Mouse (Mus musculus) neural tube, embryonic 12.5 days (tissue): Measurements from ENCODE around the gene Cacna2d2. TPM values are rescaled to one million over a fixed set of nuclear protein-coding genes. Genes with fewer than 3 reads are reported as not detected.

ENCODE experiments used
- ATAC-seq: fragments of 200-750 bp; cut with Nextera tagmentation; 2 replicates; pipeline ENCODE4 v1.8.0; 2017; ENCODE audit warnings: low read depth, mild to moderate bottlenecking, moderate TSS enrichment, moderate library complexity; ENCODE audit not compliant: low FRiP score
- H3K27ac ChIP-seq: fragments of 300-500 bp; sonication (generic); 2 replicates; pipeline ENCODE4 v1.5.1; 2016
- H3K27me3 ChIP-seq: fragments of 300-500 bp; sonication (generic); replicated peaks from 2 replicates; pipeline ENCODE4 v1.6.1; 2016; ENCODE audit warnings: mild to moderate bottlenecking
- H3K36me3 ChIP-seq: fragments of 300-500 bp; sonication (generic); 2 replicates; pipeline ENCODE4 v1.6.1; 2016; ENCODE audit warnings: mild to moderate bottlenecking
- H3K4me1 ChIP-seq: fragments of 300-500 bp; sonication (generic); 2 replicates; pipeline ENCODE4 v1.6.1; 2016
- H3K4me2 ChIP-seq: fragments of 300-500 bp; sonication (generic); replicated peaks from 2 replicates; pipeline ENCODE4 v1.6.1; 2016; ENCODE audit warnings: mild to moderate bottlenecking
- H3K4me3 ChIP-seq: fragments of 300-500 bp; sonication (generic); 2 replicates; pipeline ENCODE4 v1.5.1; 2016
- H3K9ac ChIP-seq: fragments of 300-500 bp; sonication (generic); 2 replicates; pipeline ENCODE4 v1.6.1; 2016; ENCODE audit warnings: mild to moderate bottlenecking
- H3K9me3 ChIP-seq: fragments of 300-500 bp; sonication (generic); 2 replicates; pipeline ENCODE4 v1.6.1; 2016; ENCODE audit warnings: mild to moderate bottlenecking
- WGBS: fragments of 180-500 bp; shearing (Covaris S2); methylation state at CpG from one replicate; pipeline ENCODE4 v1.1.7; 2016; 5-methylcytosine and 5-hydroxymethylcytosine counted together
- polyA plus RNA-seq: library from polyadenylated mRNA; unstranded; fragments of >200 nt; fragmentation: Nextera tagmentation; extraction: Ambion mirVana; gene quantifications from 2 replicates; pipeline ENCODE4 v1.2.1, GENCODE M21; 2016

The Cacna2d2 gene
- polyA plus RNA-seq, 1 experiment from 2014 or later = 5.4 TPM

- H3K9me3 ChIP-seq = no peaks in the 10 kb centered on the region
- H3K4me1 ChIP-seq = peaks cover 37% of the 10 kb centered on the region
- no peak within 1 kb of the TSS for H3K4me3 ChIP-seq
- peak; percentile 57 for ATAC-seq
- peaks cover 37% of the 10 kb centered on the region for H3K27me3 ChIP-seq
- peaks cover 21% of the 10 kb centered on the region for H3K36me3 ChIP-seq
- peak within 1 kb of the TSS; percentile 54 for H3K4me2 ChIP-seq
- no peak within 1 kb of the TSS for H3K27ac ChIP-seq
- WGBS = 4% methylated on average over 20 of the region's 20 CpGs
- H3K9ac ChIP-seq = 0 out of 2 replicates have a peak within 1 kb of the TSS, but pooled peaks have one; percentile 13
Measured at GRCm38 (mm10) chr9:107547026-107547425, 147.6 kb downstream of the Cacna2d2 start, which contains the start of gene Zmynd10. Gene Zmynd10 (plus strand): TSS chr9:107547298.

GRCm38 (mm10) chr9:107547957-107548356, 148.5 kb downstream of the Cacna2d2 start:
- Histone ChIP-seq H3K27ac (no peak overlapping the region), H3K36me3 (peaks cover 21% of the 10 kb centered on the region), H3K4me1 (peaks cover 33% of the 10 kb centered on the region), H3K27me3 (peaks cover 46% of the 10 kb centered on the region), H3K4me3 (no peak overlapping the region), H3K9ac (no peak overlapping the region), H3K9me3 (no peaks in the 10 kb centered on the region), H3K4me2 (no peak overlapping the region)
- 84% methylated on average over 5 of the region's 5 CpGs for WGBS
- ATAC-seq = no peak

- no peak for ATAC-seq
- Histone ChIP-seq H3K4me1 (peaks cover 40% of the 10 kb centered on the region), H3K27me3 (peaks cover 48% of the 10 kb centered on the region), H3K36me3 (peaks cover 15% of the 10 kb centered on the region), H3K27ac (no peak overlapping the region), H3K4me2 (no peak overlapping the region), H3K9me3 (no peaks in the 10 kb centered on the region), H3K4me3 (no peak overlapping the region), H3K9ac (no peak overlapping the region)
- WGBS = 91% methylated on average over 10 of the region's 10 CpGs
Measured at GRCm38 (mm10) chr9:107548820-107549219, 149.4 kb downstream of the Cacna2d2 start.

- Histone ChIP-seq H3K9ac (no peak overlapping the region), H3K36me3 (peaks cover 8% of the 10 kb centered on the region), H3K4me1 (peaks cover 43% of the 10 kb centered on the region), H3K4me2 (no peak overlapping the region), H3K27ac (no peak overlapping the region), H3K27me3 (peaks cover 48% of the 10 kb centered on the region), H3K9me3 (no peaks in the 10 kb centered on the region), H3K4me3 (no peak overlapping the region)
- 91% methylated on average over 20 of the region's 20 CpGs for WGBS
- ATAC-seq = no peak
Measured at GRCm38 (mm10) chr9:107549297-107550074, 150.1 kb downstream of the Cacna2d2 start.

DNA sequence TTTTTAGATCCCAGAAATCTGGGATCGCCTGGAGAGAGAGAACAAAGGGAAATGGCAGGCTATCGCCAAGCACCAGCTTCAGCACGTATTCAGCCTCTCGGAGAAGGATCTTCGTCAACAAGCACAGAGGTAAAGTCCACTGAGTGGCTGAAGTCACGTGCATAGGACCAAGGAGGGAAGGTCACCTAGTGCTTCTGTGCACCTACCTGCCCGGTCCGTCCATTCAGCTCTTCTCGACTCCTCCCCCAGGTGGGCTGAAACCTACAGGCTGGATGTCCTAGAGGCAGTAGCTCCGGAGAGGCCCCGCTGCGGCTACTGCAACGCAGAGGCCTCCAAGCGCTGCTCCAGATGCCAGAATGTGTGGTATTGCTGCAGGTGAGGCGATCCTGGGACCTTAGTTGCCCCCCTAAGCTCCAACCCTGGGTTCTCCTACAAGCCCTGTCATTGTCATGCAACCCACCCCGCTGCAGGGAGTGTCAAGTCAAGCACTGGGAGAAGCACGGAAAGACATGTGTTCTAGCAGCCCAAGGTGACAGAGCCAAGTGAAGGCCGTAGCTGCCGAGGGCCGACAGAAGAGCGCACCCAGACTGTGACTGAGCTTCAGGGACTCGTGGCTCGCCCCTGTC, 151.2 kb downstream of the Cacna2d2 start:
- 23% methylated on average over 23 of the region's 23 CpGs for WGBS
- Histone ChIP-seq H3K4me3 (no peak overlapping the region; the same call in 1 of the 2 replicates), H3K27ac (no peak overlapping the region), H3K9me3 (no peaks in the 10 kb centered on the region), H3K4me2 (peak overlapping the region; percentile 73), H3K9ac (no peak overlapping the region), H3K4me1 (peaks cover 48% of the 10 kb centered on the region), H3K27me3 (peaks cover 48% of the 10 kb centered on the region), H3K36me3 (no peaks in the 10 kb centered on the region)
- no peak for ATAC-seq

GRCm38 (mm10) chr9:107551117-107551889, 151.9 kb downstream of the Cacna2d2 start, which contains the start of gene Rassf1:
Gene Rassf1 (plus strand): TSS chr9:107551555.
- H3K27me3 ChIP-seq = peaks cover 48% of the 10 kb centered on the region
- no peaks in the 10 kb centered on the region for H3K9me3 ChIP-seq
- H3K36me3 ChIP-seq = no peaks in the 10 kb centered on the region
- peak within 1 kb of the TSS; percentile 55 for H3K9ac ChIP-seq
- peak within 1 kb of the TSS; percentile 73 for H3K4me2 ChIP-seq
- H3K27ac ChIP-seq = no peak within 1 kb of the TSS
- under 1% methylated on average over 62 of the region's 63 CpGs for WGBS
- peaks cover 55% of the 10 kb centered on the region for H3K4me1 ChIP-seq
- H3K4me3 ChIP-seq = peak within 1 kb of the TSS; percentile 35
- ATAC-seq = no peak

DNA sequence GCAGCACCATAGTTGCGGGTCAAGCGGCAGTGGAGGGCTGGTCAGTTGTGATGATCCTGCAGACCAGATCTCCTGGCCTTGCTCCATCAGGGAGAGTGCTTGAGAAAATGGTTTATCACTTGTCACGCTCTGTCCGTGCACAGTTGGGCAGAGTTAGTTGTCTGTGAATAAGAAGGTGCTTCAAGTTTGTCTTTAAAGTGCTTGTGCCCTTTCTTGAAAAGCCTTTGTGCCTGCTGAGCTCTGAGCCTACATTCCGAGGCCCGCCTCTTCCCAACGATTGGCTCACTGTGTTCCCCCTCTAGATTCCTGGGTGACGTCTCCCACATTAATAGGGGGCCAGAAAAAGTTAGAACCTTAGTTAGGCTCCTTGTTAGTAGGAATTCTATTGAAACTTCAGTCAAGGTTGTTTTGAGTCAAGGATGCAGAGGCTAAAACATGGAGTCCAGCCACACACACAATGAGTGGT, 152.5 kb downstream of the Cacna2d2 start:
- peak overlapping the region; percentile 55 for H3K9ac ChIP-seq
- no peak overlapping the region for H3K27ac ChIP-seq
- WGBS = 4% methylated on average over 8 of the region's 8 CpGs
- peaks cover 48% of the 10 kb centered on the region for H3K27me3 ChIP-seq
- peaks cover 4% of the 10 kb centered on the region; the same call in 1 of the 2 replicates for H3K36me3 ChIP-seq
- no peaks in the 10 kb centered on the region for H3K9me3 ChIP-seq
- no peak for ATAC-seq
- peaks cover 54% of the 10 kb centered on the region for H3K4me1 ChIP-seq
- H3K4me2 ChIP-seq = peak overlapping the region; percentile 73
- H3K4me3 ChIP-seq = peak overlapping the region; percentile 35; the same call in 1 of the 2 replicates

DNA sequence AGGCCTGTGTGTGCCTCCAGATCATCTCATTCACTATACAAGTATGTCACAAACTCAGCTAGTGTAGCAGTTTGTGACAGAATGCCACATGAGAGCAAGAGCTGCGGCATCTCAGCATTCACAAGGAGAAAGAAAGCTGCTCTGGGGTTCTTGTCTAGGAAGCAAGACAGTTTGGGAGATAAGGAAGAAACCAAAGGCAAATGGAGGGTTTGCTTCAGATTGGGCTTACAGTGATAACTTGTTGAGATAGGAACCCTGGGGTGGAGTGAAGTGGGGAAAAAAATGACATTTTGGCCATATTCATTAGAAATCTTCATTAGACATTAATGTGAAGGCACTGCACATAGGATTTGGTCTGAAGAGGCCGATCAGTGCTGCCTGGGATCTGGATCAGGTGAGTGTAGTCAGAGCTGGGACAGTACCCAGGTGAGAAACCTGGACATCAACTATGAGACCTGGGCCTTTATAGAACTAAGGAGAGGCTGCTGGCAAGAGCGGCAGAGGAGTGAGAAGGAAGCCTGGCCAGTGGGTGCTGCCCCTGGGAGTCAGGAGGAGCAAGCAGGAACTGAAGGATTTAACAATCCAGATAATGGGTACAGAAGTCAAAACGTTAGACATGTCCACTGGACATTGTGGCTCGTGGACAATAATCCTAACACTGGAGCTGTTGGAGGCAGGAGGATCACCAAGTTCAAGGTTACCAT, 153.4 kb downstream of the Cacna2d2 start:
- no peaks in the 10 kb centered on the region for H3K9me3 ChIP-seq
- H3K27ac ChIP-seq = no peak overlapping the region
- peaks cover 46% of the 10 kb centered on the region for H3K4me1 ChIP-seq
- ATAC-seq = no peak
- H3K27me3 ChIP-seq = peaks cover 48% of the 10 kb centered on the region
- peak overlapping the region; percentile 73; the same call in 1 of the 2 replicates for H3K9ac ChIP-seq
- H3K4me3 ChIP-seq = no peak overlapping the region; the same call in 1 of the 2 replicates
- H3K36me3 ChIP-seq = peaks cover 13% of the 10 kb centered on the region
- WGBS = 77% methylated on average over 5 of the region's 5 CpGs
- peak overlapping the region; percentile 96 for H3K4me2 ChIP-seq

DNA sequence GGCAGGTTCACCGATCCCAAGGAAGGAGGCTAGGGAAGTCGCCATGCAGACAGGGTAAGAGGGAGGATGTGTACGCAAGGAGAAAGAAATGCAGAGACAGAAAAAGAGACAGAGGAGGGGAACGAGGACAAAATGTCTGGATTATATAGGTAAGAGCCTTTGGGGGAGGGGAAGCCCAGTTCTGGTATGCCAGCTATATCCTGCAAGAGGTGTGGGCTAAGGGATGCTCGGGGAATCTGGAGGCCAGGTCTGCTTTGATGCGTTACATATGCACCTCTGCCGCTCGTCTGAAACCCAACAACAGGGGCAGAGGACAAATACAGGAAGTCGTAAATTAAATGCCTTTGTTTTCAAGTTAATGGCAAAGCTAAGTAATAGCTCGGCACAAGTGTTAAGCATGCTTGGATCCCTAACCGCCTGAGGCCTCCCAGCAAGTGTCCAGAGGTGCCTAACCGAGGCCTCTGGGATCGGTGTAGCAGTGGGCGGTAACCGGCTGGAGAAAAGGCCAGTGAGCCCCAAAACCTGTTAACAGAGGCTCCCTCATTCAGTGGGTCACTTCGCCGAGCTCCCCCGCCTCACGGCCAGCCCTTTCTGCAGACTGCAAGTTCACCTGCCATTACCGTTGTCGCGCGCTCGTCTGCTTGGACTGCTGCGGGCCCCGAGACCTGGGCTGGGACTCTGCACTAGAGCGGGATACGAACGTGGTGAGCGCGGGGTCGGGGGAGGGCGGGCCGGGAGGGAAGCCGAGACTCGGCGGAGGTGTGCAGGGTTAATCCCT, 154.3 kb downstream of the Cacna2d2 start:
- WGBS = 4% methylated on average over 37 of the region's 37 CpGs
- ATAC-seq = peak; percentile 78
- Histone ChIP-seq H3K27me3 (peaks cover 44% of the 10 kb centered on the region), H3K9me3 (no peaks in the 10 kb centered on the region), H3K4me3 (peak overlapping the region; percentile 72), H3K9ac (peak overlapping the region; percentile 73), H3K4me1 (peaks cover 46% of the 10 kb centered on the region), H3K36me3 (peaks cover 22% of the 10 kb centered on the region), H3K4me2 (peak overlapping the region; percentile 96), H3K27ac (0 out of 2 replicates have a peak overlapping the region, but pooled peaks have one; percentile 42)

DNA sequence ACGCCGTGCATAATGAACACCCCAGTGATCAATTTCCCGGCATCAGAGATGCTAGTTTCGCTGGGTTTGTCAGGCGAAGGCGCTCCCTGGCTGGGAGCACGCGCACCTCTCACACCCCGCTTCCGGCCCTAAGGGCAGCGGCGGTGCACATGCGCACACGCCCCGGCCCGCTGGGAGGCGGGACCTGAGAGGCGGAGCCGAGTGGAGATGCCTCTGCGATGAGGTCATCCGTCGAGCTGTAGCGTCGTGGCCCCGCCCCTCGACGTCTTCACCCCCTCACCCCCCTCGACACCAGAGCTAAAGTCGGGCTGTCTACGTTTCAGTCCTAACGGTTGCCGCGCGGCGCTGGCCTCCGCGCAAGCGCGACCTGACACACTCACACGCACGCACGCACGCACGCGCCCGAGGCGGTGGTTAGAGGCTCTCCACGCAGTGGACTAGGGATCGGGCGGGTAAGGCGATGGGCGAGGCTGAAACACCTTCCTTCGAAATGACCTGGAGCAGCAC, 155.0 kb downstream of the Cacna2d2 start:
- Histone ChIP-seq H3K4me3 (peak overlapping the region; percentile 72), H3K4me1 (peaks cover 46% of the 10 kb centered on the region), H3K4me2 (peak overlapping the region; percentile 96), H3K9ac (peak overlapping the region; percentile 83), H3K36me3 (peaks cover 28% of the 10 kb centered on the region), H3K9me3 (no peaks in the 10 kb centered on the region), H3K27me3 (peaks cover 38% of the 10 kb centered on the region), H3K27ac (peak overlapping the region; percentile 69)
- ATAC-seq = peak; percentile 94
- under 1% methylated on average over 53 of the region's 53 CpGs for WGBS
